Mouse (Mus musculus) spleen, adult 18-20 months (tissue): ENCODE data around the gene Slc22a17.

Source experiments
- DNase-seq, 2 experiments: peaks; one replicate each; pipeline ENCODE4 v3.0.0; 2022; ENCODE audit warnings: mixed read lengths in 2 of 2

Gene Slc22a17

DNA sequence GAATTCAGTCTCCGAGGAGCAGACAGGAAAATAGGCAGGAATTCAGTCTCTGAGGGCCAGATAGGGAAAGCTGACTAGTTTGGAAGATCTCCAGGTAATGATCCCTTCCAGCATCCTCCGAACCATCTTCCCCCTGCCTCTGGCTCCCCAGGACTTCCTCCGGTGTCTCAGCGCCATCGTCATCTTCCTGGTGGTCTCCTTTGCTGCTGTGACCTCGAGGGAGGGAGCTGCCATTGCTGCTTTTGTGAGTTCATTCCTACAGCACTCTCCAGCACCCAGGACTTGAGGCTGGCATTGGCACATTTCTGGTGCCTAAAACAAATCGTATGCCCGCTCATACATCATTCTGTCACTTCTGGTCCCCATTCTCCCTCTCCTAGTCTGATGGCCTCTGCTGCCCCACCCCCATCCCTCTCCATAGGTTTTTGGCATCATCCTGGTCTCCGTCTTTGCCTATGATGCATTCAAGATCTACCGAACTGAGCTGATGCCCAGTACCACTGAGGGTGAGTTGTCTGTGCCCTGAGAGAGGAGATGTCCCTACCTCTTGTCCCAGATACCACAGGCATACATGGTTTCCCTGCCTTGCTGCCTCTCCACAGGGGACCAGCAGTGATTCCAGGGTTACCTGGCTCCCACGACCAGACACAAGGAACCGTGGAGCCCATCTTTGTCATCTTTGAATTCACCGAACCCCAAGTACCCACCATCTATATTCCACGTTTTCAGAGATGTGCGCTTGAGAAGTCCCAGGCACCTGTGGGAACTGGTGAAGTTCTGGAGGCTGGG lies 25.7 kb upstream of the Slc22a17 start:
- no peak for DNase-seq

DNA sequence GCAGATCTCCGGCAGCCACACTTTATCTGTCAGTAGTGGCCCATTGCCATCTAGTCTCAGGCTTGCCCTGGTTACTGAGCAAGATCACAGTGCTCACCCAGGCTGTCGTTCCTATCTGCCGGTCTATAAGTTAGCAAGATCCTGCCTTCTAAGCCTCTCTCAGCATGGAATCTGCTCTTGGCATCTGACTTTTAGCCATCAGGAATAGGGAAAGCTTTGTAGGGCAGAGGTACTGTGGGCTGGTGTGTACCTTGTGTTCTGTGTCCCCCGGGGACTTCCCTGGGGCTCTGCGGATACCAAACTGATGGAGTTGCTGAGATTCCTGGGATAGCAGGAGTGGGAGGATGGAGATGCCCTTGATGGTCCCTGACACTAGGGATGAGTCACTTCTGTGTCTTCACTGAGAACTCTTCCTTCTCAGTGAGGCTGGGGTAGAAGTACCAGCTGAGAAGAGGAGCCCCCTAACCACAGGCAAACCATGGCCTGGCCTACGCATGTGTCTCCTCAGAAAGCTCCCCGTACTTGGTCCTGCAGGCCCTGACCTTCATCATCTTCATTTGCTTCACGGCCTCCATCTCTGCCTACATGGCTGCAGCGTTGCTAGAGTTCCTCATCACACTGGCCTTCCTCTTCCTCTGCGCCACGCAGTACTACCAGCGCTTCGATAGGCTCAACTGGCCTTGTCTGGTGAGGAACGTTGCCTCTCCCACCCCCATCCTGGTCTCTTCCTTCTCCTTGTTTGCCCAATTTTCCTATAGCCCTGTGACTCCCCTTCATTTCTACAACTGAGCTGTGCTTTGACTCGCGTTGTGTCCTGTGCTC lies 24.6 kb upstream of the Slc22a17 start:
- no peak for DNase-seq

DNA sequence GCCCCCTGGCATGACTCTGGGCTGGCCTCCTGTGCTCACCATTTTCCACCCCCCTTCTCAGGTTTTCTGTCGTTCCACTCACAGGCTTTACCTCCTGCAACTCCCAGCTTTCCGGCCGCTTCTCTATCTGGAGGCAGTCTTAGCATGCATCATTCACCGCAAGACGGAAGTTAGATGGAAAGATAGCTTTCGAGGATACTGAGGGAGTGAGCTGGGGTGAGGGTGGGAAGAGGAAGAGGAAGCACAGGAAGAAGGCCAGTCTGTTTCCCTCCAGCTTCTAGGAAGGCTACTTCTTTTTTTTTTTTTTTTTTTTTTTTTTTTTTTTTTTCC lies 23.9 kb upstream of the Slc22a17 start:
- no peak for DNase-seq

DNA sequence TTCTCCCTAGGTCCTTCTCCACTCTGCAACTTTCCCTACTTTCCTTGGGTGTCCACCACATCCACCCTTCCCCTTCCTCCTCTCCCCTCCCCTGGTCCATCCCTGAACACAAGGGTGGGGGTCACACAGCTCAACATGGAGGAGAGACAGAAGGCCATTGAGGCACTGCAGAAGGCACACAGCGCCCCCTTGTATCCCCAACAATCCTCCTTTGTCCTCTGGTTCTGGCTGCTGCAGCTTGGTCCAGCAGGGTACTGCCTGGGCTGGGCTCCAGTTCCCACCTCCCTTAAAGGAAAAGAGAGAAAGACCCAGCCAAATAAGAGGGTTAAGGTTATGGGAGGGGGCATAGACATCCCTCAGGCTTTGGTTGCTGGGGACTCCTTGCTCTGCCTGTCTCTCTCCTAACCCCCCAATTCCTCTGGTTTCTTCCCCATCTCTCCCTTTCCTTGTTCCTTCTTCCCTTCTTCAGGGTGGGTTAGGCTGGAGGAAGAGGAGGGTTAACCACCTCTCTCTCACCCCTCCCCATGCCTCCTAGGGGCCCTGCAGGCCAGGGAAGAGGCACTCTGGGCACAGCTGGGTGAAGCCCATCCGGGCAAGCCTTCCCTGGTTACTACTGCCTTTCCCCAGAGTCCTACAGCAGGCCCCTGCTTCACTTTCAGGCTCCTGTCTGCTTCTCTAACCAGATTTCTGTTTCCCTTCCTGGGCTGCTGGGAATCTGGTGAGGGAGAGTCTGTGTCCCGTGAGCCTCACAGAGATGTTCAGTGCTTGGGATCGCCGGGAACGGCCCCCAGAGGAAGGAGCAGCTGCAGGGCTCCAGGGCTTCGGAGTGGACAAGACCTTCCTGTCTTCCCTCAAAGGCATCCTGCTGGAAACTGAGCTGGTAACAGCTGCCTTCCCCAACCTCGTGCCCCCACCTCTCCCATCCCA lies 23.2 kb upstream of the Slc22a17 start, which contains the start of gene Cmtm5:
TSS of gene Cmtm5 (plus strand) at position 358 of the 927 bp plus-strand sequence.
- no peak for DNase-seq

DNA sequence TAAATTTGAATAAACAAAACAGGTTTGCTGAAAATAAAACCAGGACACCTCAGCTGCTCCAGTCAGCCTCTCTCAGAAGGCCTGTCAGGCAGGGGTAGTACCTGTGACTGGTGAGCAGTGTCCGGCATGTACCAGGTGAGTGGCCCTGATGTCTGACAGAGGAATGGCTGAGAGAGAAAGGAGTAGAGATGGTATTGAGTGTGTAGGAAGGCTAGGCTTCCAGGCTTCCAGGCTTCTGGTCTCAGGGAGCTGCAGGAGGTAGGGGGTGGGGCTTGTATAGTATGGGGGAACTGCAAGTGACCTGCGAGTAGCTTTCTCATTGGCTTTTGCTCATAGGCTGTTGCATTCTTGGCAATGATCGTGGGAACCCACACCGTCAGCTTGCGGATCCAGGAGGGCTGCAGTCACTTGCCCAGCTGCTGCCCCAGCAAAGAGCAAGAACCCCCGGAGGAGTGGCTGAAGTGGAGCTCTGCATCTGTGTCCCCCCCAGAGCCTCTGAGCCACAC lies 19.8 kb upstream of the Slc22a17 start, which contains the start of gene Il25:
TSS of gene Il25 (plus strand) at position 51 of the 506 bp plus-strand sequence.
- DNase-seq = no peak

DNA sequence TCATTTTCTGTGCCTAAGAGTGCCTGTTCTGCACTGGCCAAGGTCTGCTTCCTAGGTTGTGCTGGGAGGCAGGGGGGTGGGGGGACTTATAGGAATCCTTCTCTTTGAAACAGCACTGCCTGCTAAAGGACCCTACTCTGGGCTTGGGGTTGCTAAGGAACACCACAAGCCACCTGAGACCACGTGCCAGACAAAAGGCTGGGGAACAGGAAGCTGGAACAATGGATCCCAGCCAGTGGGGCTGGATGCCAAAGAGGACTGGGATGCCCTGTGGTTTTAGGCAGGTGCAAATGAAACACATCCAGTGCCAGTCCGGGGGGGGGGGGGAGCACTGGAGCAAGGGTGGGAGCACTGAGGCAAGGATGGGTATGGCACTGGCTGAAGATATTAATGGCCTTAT lies 17.5 kb upstream of the Slc22a17 start:
- DNase-seq = no peak

DNA sequence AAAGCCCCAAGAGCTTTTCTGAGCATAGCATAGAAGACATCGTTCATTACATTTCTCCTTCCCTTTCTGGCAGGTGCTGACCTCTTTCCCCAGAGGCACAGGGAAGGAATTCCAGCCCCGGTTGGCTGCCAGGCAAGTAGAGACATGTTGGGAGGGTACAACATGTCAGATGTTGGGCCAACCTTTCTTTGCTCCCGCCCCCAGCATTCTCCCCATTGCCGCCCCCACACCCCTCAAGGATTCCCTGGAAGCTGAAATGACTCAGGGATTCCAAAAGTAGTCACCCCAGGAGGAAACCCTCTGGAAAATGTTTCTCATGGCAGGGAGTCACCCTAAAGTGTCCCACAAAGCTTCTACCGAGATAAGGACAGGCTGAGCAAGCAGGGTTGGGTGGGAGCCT lies 16.9 kb upstream of the Slc22a17 start:
- no peak for DNase-seq

DNA sequence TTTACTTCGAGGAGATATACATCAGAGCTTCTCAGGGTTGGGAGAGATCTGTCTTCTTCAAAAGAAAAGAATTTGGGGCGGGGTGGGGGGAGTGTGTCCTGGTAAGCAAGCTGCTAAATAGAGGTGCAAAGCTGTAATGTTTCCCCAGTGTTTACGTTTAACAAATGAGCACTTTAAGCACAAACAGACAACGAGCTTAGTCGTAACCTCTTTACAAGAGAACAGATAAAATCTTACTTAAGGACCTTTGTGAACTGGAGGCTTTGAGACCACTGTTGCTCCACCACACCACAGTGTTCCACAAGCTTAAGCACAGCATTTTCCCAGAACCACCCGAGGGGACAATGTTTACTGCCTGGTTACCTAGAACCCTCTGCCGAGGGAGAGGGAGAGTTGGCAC lies 14.4 kb upstream of the Slc22a17 start:
- no peak for DNase-seq

DNA sequence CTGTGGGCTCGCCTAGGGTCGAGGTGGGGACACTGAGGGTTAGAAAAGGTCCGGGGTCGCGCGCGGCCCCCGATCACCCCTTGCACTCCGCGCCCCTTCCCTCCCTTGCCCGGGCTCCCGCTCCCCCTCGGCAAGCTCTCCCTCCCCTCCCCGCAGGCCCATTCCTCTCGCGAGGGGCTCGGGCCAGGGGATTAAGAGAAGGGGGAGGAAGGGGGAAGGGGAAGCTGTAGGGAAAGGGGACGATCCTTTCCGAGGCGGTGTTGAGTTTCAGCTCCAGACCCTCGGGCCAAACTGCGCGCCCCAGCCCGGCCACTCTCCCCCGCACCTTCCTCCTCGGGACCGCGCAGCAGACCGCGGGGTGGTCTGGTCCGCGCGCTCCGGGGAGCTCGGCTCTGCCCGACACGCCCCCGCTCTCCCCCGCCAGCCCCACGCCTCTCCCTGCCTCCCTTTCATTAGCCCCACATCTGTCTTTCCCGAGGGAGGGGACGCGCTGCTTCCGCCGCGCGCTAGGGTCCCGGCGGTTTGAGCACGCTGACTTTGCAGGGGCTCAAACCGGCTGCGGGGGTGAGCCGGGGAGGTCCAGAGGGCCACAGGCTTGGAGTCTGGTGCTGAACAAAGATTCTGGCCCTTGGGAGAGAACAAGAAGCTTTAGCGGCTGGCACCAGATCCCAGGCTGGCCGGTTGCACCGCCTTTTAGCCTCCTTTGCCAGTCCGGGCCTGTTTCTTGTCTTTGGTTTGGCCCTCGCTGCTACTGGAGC lies 13.6 kb upstream of the Slc22a17 start:
- DNase-seq = no peak

DNA sequence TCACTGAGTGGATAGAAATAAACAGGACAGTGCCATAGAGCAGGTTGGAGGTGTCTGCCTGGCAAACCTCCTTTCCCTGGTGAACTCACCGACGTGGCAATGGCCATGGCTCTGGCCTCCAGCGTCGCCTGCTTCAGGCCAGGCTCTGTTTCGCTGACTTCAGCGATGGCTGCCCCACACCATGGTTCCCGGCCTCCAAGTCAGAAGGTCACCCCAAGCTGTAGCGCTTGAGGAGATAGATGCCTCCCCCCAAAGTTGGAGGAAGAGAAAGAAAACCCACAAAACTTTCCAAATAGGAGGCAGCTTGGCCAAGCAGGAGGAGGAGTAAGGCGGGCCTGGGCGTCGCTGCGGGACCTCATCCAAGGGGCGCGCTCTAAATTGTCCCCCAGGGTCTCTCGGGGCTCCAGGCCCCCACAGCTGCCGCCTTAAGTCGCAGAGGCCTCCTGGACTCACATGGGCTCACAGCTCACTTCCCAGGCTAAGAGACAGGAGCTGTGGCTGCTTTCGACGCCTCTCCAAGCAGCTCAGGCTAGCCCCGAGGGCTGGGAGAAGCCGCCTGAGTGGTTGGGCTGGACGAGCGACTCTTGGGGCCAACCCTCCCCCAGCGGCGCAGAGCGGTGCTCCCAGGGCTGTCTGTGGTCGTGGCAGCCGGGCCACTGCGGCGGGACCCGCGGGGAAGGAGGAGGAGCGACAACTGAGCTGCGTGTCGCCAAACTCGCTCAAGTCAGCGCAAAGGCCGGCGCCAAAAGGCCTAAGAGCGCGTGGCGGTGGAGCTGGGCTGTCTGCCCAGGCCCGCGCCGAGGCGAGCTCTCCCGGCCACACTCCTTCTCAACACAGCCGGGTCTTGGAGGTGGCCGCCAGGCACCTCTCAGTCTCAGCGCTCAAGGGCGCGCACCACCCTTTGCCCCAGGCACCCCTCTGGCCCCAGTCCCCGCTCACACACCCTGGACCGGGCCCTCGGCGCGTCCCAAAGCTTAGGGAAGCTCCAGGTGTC lies 12.7 kb upstream of the Slc22a17 start, which contains the start of gene Efs:
TSS of gene Efs (minus strand) at position 778 of the 994 bp plus-strand sequence.
- no peak for DNase-seq

DNA sequence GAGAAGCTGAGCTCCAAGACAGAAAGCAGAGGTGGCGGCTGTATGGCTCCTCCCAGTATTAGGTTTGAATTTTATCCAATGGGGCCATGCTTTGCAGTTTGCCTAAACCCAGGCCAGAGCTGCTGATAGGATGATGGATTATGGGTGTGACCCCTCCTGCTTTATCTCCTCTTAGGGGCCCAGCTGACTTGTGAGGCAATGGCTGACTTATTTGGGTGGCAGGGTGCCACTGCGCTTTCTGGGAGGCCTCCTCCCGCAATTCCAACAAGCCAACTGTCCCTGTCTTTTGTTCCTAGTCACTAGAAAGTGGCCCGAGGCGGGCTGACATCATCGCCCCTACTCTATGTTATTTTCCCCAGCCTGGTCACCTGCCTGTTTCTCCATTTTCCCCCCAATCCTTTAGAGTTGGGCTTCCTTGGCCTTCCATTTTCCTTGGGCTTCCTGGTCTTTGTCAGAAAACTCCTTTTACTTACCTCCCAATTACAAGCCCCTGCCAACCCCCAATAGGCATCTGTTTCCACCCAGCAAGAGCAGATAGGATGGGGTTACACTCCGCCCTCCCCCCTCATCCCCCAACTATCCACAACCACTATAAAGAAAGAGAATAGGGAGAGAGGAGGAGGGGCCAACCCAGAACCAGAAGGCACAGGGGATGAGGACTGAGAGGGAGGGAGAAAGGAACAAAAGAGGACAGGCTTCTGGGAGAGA lies 11.9 kb upstream of the Slc22a17 start:
- no peak for DNase-seq

DNA sequence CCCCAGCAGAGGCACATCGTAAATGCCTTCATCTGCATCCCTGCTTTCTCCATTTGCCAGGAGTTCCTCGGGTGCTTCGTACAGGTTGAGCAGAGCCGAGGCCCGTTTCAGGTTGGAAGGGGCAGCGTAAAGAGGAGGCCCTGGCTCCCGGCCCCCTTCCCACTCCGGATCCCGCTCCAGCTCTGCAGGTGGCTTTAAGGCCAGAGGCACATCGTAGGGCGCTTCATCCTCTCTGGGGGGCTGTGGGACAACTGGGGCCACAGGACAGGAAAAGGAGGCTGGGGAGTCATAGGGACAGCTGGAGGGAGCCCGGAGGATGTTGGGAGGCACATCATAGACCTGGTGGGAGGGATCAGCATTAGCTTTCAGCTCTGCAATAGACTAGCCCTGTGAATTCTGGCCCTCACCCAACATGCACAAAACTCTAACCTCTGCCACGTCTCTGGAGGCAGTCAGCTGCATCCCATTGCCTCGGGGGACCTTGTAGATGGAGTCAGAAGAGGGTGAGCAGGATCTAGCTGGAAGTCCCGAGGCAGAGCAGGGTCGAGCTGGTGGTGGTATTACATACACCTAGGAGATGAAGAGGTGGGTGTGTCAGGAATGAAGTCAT lies 7.2 kb upstream of the Slc22a17 start:
- DNase-seq = no peak

DNA sequence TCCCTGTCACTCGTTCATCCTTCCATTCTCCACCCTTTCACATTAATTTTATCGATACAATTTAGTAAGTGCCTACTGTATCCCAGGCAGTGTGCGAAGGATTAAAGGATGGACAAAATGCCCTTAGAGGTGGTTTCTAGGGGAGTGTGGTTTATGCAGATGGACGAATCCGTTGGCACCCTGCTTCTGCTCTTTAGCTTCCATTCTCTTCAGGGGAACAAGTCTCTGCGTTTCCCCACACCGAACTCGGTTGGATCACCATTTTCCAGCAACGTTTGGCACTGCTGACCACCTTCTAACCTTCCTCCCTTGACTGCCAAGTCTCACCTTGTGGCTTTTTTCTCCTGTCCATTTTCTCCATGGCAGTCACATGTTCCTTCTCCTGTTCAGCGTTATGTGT lies 411 bp upstream of the Slc22a17 start:
- DNase-seq = no peak

DNA sequence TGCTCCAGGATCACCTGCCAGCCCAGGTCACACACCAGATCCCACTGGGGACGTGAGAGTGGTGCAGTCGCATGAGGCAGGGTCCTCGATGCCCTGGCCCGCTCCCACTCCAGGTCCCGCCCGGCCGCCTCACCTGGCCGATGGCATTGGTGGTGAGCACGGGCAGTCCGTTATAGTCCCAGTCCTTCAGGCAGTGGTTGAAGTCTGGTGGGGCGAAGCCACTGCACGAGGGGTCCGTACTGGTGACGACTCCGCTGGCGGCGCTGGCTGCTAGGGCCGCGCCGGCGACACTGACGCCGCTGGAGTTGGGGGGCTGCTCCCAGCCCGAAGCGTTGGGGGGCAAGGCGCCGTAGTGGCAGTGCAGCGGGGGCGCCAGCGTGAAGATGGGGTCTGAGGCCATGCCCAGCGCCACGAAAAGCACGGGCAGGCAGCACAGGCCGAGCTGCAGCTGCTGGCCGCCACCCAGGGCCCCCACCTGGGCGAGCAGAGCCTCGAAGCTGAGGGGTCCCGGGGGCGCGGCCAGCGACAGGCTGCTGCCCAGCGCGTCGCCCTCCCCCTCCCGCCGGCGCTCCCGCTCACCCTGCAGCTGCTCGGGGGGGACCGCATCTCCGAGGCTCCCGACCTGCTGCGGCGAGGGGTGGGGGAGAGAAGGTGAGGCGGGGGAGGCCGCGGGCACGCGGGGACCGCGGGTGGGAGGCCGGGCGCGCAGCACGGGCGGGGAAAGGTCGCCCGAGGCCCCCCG lies 652 bp downstream of the Slc22a17 start:
- no peak for DNase-seq

DNA sequence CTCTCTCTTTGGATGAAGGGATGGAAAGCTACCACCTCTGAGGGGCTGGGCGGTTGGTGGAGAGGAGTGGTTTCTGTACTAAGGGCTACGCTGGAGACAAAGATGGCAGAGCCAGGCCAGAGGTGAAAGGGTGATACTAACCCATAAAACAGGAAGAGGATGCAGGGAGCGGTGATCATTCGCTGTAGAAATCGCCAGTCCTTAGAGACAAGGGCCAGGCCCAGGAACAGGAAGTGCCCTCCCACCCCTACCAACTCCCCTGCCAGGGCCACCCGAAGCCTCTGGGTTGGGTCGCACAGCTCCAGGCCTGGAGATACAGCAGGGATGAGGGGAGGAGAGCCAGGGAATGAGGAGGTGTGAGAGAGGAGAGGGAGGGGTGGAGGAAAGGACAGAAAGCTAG lies 4.2 kb downstream of the Slc22a17 start:
- DNase-seq = no peak

DNA sequence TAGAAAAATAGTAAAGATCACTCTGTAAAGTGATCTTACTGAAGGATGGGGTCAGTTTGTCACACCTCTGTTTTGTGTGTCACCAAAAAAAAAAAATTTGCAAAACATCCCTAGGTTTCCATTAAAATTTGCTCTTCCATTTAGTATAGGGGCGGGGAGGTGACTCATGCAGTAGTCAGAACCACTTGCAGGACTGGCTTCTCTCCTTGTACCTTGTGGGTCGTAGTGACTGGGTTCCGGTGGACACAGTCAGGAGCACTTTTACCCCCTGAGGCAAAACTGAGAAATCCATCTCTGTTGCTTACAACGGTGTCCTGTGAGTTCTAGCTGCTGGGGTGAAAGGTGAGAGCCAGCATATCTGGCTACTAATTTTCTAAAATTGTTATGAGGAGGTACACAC lies 9.3 kb downstream of the Slc22a17 start:
- DNase-seq = no peak

DNA sequence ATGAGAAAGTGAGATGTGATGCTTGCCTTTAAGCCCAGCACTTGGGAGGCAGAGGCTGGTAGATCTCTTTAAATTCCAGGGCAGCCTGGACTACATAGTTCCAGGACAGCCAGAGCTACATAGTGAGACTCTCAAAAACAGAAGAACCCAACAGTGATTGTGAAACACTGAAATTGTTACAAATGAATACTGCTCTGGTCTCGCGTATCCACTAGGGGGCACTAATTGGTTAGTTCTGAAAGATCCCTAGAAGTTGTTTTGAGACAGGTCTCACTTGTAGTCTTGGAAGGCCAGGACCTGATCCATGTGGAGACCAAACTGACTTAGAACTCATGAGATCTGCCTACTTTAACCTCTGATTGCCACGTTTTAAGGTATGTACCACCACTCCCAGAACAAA lies 12.5 kb downstream of the Slc22a17 start:
- DNase-seq = peak in 1 of 2 experiments; percentile 42

DNA sequence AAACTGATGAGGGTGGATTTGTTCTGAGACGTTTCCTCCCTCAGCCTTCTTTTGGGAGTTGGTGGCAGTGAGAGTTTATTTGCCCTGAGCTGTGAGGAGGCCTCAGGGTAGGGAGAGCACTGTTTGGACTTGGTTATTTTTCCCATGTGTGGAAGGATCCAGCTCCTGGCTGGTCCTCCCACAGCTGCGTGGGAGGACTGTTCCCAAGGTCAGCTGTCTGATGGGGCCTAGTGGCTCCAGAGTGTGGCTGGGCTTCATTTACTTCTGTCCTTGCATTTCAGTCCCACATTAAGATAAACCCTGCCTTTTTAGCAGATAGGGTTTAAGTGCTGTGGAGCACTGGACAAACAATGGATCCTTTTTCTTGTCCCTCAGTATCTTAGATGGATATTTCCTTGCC lies 15.5 kb downstream of the Slc22a17 start:
- DNase-seq = no peak
